Mouse (Mus musculus) liver, embryonic 14.5 days (tissue): ENCODE data around the gene Mmp2. TPM values are rescaled to one million over a fixed set of nuclear protein-coding genes. Genes with fewer than 3 reads are reported as not detected.

ENCODE experiments used
- ATAC-seq: fragments of 200-750 bp; cut with Nextera tagmentation; 2 replicates; pipeline ENCODE4 v1.8.0; 2017; ENCODE audit warnings: moderate number of reproducible peaks, mild to moderate bottlenecking, moderate library complexity; ENCODE audit not compliant: insufficient read depth
- DNase-seq, 3 experiments: peaks; one replicate each; pipeline ENCODE4 v3.0.0-alpha.2; 2012 to 2013; ENCODE audit warnings: low read depth in 3 of 3, low spot score in 3 of 3
- H3K27ac ChIP-seq: fragments of 300-500 bp; sonication (generic); 2 replicates; pipeline ENCODE4 v1.5.1; 2014; ENCODE audit warnings: moderate library complexity, mild to moderate bottlenecking, control low read depth, inconsistent platforms
- H3K27me3 ChIP-seq: fragments of 300-500 bp; sonication (generic); 2 replicates; pipeline ENCODE4 v1.6.1; 2014; ENCODE audit warnings: mild to moderate bottlenecking, low read length, moderate library complexity; ENCODE audit not compliant: control insufficient read depth, insufficient read depth
- H3K36me3 ChIP-seq: fragments of 300-500 bp; sonication (generic); replicated peaks from 2 replicates; pipeline ENCODE4 v1.6.1; 2014; ENCODE audit warnings: low read depth; ENCODE audit not compliant: control insufficient read depth, insufficient read depth
- H3K4me1 ChIP-seq, 2 experiments: fragments of 200-500 bp in 1 of 2; fragments of 300-500 bp in 1 of 2; sonication (generic) in 1 of 2; replicated peaks; 2 replicates each; pipeline ENCODE4 v1.6.1; 2012 to 2014; ENCODE audit warnings: antibody characterized with exemption in 1 of 2, inconsistent platforms in 1 of 2, low read length in 1 of 2; ENCODE audit not compliant: control insufficient read depth in 2 of 2, insufficient read depth in 2 of 2
- H3K4me2 ChIP-seq: fragments of 300-500 bp; sonication (generic); 2 replicates; pipeline ENCODE4 v1.6.1; 2014; ENCODE audit warnings: low read depth, mild to moderate bottlenecking, control low read depth, moderate library complexity
- H3K4me3 ChIP-seq, 2 experiments: fragments of 200-500 bp in 1 of 2; fragments of 300-500 bp in 1 of 2; sonication (generic) in 1 of 2; 2 replicates each; pipeline ENCODE4 v1.5.1; 2012 to 2014; ENCODE audit warnings: low read depth in 2 of 2, low read length in 2 of 2, mild to moderate bottlenecking in 2 of 2, control low read depth in 1 of 2, inconsistent platforms in 1 of 2, moderate library complexity in 1 of 2; ENCODE audit not compliant: insufficient read depth in 1 of 2
- H3K9ac ChIP-seq: fragments of 300-500 bp; sonication (generic); replicated peaks from 2 replicates; pipeline ENCODE4 v1.6.1; 2014; ENCODE audit warnings: mild to moderate bottlenecking, control low read depth, moderate library complexity
- H3K9me3 ChIP-seq: fragments of 300-500 bp; sonication (generic); 2 replicates; pipeline ENCODE4 v1.6.1; 2016; ENCODE audit warnings: low read length, mixed read lengths; ENCODE audit not compliant: control insufficient read depth
- CTCF ChIP-seq: IDR thresholded peaks from 2 replicates; pipeline ENCODE4 v1.5.1; 2016; ENCODE audit warnings: antibody characterized with exemption, low read depth, control low read depth
- EP300 ChIP-seq: IDR thresholded peaks from 2 replicates; pipeline ENCODE4 v1.6.1; 2016; ENCODE audit warnings: antibody characterized with exemption, low read depth
- WGBS: fragments of 180-500 bp; shearing (Covaris S2); extraction: QIAGEN DNeasy Blood & Tissue Kit; methylation state at CpG from one replicate; pipeline ENCODE4 v1.1.7; 2014; ENCODE audit not compliant: insufficient replicate concordance; 5-methylcytosine and 5-hydroxymethylcytosine counted together
- polyA plus RNA-seq, 2 experiments: library from polyadenylated mRNA; depleted of rRNA in 1 of 2; stranded (reverse) in 1 of 2; unstranded in 1 of 2; fragments of >200 nt; fragmentation: Nextera tagmentation in 1 of 2; extraction: Ambion mirVana in 1 of 2; gene quantifications; 2 replicates each; pipeline versions ENCODE4 v1.2.1 to v1.2.3; 2012 to 2014

Gene Mmp2
- polyA plus RNA-seq, 2 experiments = 5.4 to 8.1 TPM

GRCm38 (mm10) chr8:92825991-92826390 lies 1.1 kb upstream of the Mmp2 start:
- Histone ChIP-seq H3K27ac (no peak overlapping the region), H3K4me2 (no peak overlapping the region), H3K4me3 (no peak overlapping the region), H3K9me3 (no peaks in the 10 kb centered on the region), H3K36me3 (no peaks in the 10 kb centered on the region), H3K9ac (no peak overlapping the region), H3K4me1 (0 out of 4 replicates have a peak, but pooled peaks cover 0 to 2% of the 10 kb centered on the region in 2 experiments), H3K27me3 (no peaks in the 10 kb centered on the region)
- DNase-seq = no peak
- TF ChIP-seq CTCF = no peak
- TF ChIP-seq EP300 = no peak
- no peak for ATAC-seq
- 38% methylated on average over 4 of the region's 4 CpGs for WGBS

- Histone ChIP-seq H3K9ac (no peak overlapping the region), H3K4me1 (no peaks in the 10 kb centered on the region), H3K9me3 (no peaks in the 10 kb centered on the region), H3K27ac (no peak overlapping the region), H3K4me3 (no peak overlapping the region), H3K4me2 (no peak overlapping the region), H3K27me3 (no peaks in the 10 kb centered on the region), H3K36me3 (no peaks in the 10 kb centered on the region)
- DNase-seq = no peak
- TF ChIP-seq EP300 (no peak), CTCF (no peak)
- ATAC-seq = no peak
- WGBS = 50% methylated on average over 15 of the region's 15 CpGs
Observed at GRCm38 (mm10) chr8:92828251-92828743, 1.2 kb downstream of the Mmp2 start.

- WGBS = 25% methylated on average over 5 of the region's 5 CpGs
- no peak overlapping the region for H3K4me2 ChIP-seq
- TF ChIP-seq EP300 (no peak), CTCF (no peak)
- H3K27me3 ChIP-seq = no peaks in the 10 kb centered on the region
- no peak overlapping the region for H3K27ac ChIP-seq
- H3K9me3 ChIP-seq = no peaks in the 10 kb centered on the region
- H3K4me1 ChIP-seq = no peaks in the 10 kb centered on the region
- H3K9ac ChIP-seq = no peak overlapping the region
- DNase-seq = no peak
- no peaks in the 10 kb centered on the region for H3K36me3 ChIP-seq
- no peak for ATAC-seq
- H3K4me3 ChIP-seq = no peak overlapping the region
Observed at GRCm38 (mm10) chr8:92834065-92834731, 7.1 kb downstream of the Mmp2 start.

GRCm38 (mm10) chr8:92834786-92835500 lies 7.9 kb downstream of the Mmp2 start:
- no peak overlapping the region for H3K27ac ChIP-seq

GRCm38 (mm10) chr8:92835901-92836300 lies 8.8 kb downstream of the Mmp2 start:
- Histone ChIP-seq H3K9ac (no peak overlapping the region), H3K4me1 (no peaks in the 10 kb centered on the region)

More at GRCm38 (mm10) chr8:92834786-92835500, 7.9 kb downstream of the Mmp2 start:
- 60% methylated on average over 11 of the region's 11 CpGs for WGBS
- no peaks in the 10 kb centered on the region for H3K27me3 ChIP-seq
- TF ChIP-seq EP300 (no peak), CTCF (no peak)
- no peaks in the 10 kb centered on the region for H3K36me3 ChIP-seq
- H3K4me3 ChIP-seq = no peak overlapping the region
- DNase-seq = no peak
- no peaks in the 10 kb centered on the region for H3K4me1 ChIP-seq
- ATAC-seq = no peak
- no peak overlapping the region for H3K4me2 ChIP-seq
- H3K9ac ChIP-seq = no peak overlapping the region
- no peaks in the 10 kb centered on the region for H3K9me3 ChIP-seq

More at GRCm38 (mm10) chr8:92835901-92836300, 8.8 kb downstream of the Mmp2 start:
- Histone ChIP-seq H3K27me3 (no peaks in the 10 kb centered on the region), H3K4me3 (no peak overlapping the region), H3K36me3 (no peaks in the 10 kb centered on the region), H3K4me2 (no peak overlapping the region), H3K9me3 (no peaks in the 10 kb centered on the region), H3K27ac (no peak overlapping the region)
- ATAC-seq = no peak
- DNase-seq = no peak
- WGBS = 78% methylated on average over 11 of the region's 11 CpGs
- TF ChIP-seq EP300 (no peak), CTCF (no peak)
